Mouse (Mus musculus): ENCODE data around the gene Bcl2.

Bcl2 gene

GRCm38 (mm10) chr1:106666140-106667088, 47.7 kb downstream of the Bcl2 start:
- no peak for DNase-seq (ENCODE audit: low read depth, low spot score)

GRCm38 (mm10) chr1:106664978-106665377, 49.1 kb downstream of the Bcl2 start:
- no peak for DNase-seq (ENCODE audit: low read depth, low spot score)

GRCm38 (mm10) chr1:106662486-106662885, 51.6 kb downstream of the Bcl2 start:
- DNase-seq (ENCODE audit: low read depth, low spot score), result no peak

GRCm38 (mm10) chr1:106658293-106658847, 55.7 kb downstream of the Bcl2 start:
- no peak for DNase-seq (ENCODE audit: low read depth, low spot score)

GRCm38 (mm10) chr1:106656207-106656738, 57.8 kb downstream of the Bcl2 start:
- no peak for DNase-seq (ENCODE audit: low read depth, low spot score)

- DNase-seq (ENCODE audit: low read depth, low spot score), result no peak
These were observed 59.8 kb downstream of the Bcl2 start for GRCm38 (mm10) chr1:106654254-106654653.

- DNase-seq (ENCODE audit: low read depth, low spot score), result no peak
These were observed 60.6 kb downstream of the Bcl2 start for GRCm38 (mm10) chr1:106653441-106653860.

- DNase-seq (ENCODE audit: low read depth, low spot score), result no peak
These were observed 62.9 kb downstream of the Bcl2 start for GRCm38 (mm10) chr1:106651211-106651610.

- DNase-seq (ENCODE audit: low read depth, low spot score), result no peak
These were observed 63.6 kb downstream of the Bcl2 start for GRCm38 (mm10) chr1:106650427-106650826.

GRCm38 (mm10) chr1:106647336-106647735, 66.7 kb downstream of the Bcl2 start:
- DNase-seq (ENCODE audit: low read depth, low spot score), result no peak

GRCm38 (mm10) chr1:106644566-106644965, 69.5 kb downstream of the Bcl2 start:
- no peak for DNase-seq (ENCODE audit: low read depth, low spot score)

- DNase-seq (ENCODE audit: low read depth, low spot score), result no peak
These were observed 70.5 kb downstream of the Bcl2 start for GRCm38 (mm10) chr1:106643527-106643926.

GRCm38 (mm10) chr1:106640577-106640976, 73.5 kb downstream of the Bcl2 start:
- no peak for DNase-seq (ENCODE audit: low read depth, low spot score)

GRCm38 (mm10) chr1:106637705-106638104, 76.4 kb downstream of the Bcl2 start:
- DNase-seq (ENCODE audit: low read depth, low spot score), result no peak

GRCm38 (mm10) chr1:106636714-106637113, 77.4 kb downstream of the Bcl2 start:
- no peak for DNase-seq (ENCODE audit: low read depth, low spot score)

GRCm38 (mm10) chr1:106633207-106633606, 80.9 kb downstream of the Bcl2 start:
- no peak for DNase-seq (ENCODE audit: low read depth, low spot score)

GRCm38 (mm10) chr1:106631869-106632463, 82.1 kb downstream of the Bcl2 start:
- DNase-seq (ENCODE audit: low read depth, low spot score), result no peak

GRCm38 (mm10) chr1:106630973-106631372, 83.1 kb downstream of the Bcl2 start:
- DNase-seq (ENCODE audit: low read depth, low spot score), result no peak

GRCm38 (mm10) chr1:106629931-106630682, 84.0 kb downstream of the Bcl2 start:
- no peak for DNase-seq (ENCODE audit: low read depth, low spot score)

GRCm38 (mm10) chr1:106629470-106629830, 84.6 kb downstream of the Bcl2 start:
- DNase-seq (ENCODE audit: low read depth, low spot score), result no peak

GRCm38 (mm10) chr1:106628718-106629469, 85.2 kb downstream of the Bcl2 start:
- DNase-seq (ENCODE audit: low read depth, low spot score), result no peak
